Mouse (Mus musculus): ENCODE results near the gene Wdr4. TPM values are rescaled to one million over a fixed set of nuclear protein-coding genes. Genes with fewer than 3 reads are reported as not detected.

The Wdr4 gene
- 14.9 and 15.6 TPM in 2 replicates for polyA plus RNA-seq (2015; fragmentation: Nextera tagmentation; extraction: Ambion mirVana)

- no peaks in the 10 kb centered on the region for H3K27me3 ChIP-seq (ENCODE audit: control insufficient read depth, insufficient read depth, low read length)
- peak within 1 kb of the TSS; percentile 79 for H3K4me3 ChIP-seq (ENCODE audit: low read depth, low read length)
- H3K27ac ChIP-seq (replicated peaks), result peak within 1 kb of the TSS; percentile 88
- peak; percentile 99 for ATAC-seq (ENCODE audit: low FRiP score, low TSS enrichment)
- DNase-seq (ENCODE audit: low spot score), result peak; percentile 99
- H3K36me3 ChIP-seq (ENCODE audit: control insufficient read depth, insufficient read depth, low read length), result peaks cover 5% of the 10 kb centered on the region; the same call in 1 of the 2 replicates
- no peaks in the 10 kb centered on the region for H3K9me3 ChIP-seq (ENCODE audit: control insufficient read depth, low read length)
- no peaks in the 10 kb centered on the region for H3K4me1 ChIP-seq (replicated peaks; ENCODE audit: control insufficient read depth, insufficient read depth)
- H3K4me2 ChIP-seq (replicated peaks; ENCODE audit: low read depth), result peak within 1 kb of the TSS; percentile 70
- H3K9ac ChIP-seq (ENCODE audit: low read length), result peak within 1 kb of the TSS; percentile 78
- under 1% methylated on average over 45 of the region's 45 CpGs for WGBS
- peak; percentile 38; the same call in 1 of the 2 replicates for TF ChIP-seq CTCF (IDR thresholded peaks at IDR 0.05; ENCODE audit: low read depth)
- no peak for TF ChIP-seq EP300 (optimal IDR thresholded peaks at IDR 0.05)
Observed at GRCm38 (mm10) chr17:31519946-31520838, at the start of gene Wdr4, which contains the start of gene Ndufv3. TSS of gene Wdr4 (minus strand) at chr17:31519980. TSS of gene Ndufv3 (plus strand) at chr17:31520115.

- H3K36me3 ChIP-seq (ENCODE audit: control insufficient read depth, insufficient read depth, low read length), result no peaks in the 10 kb centered on the region
- H3K9me3 ChIP-seq (ENCODE audit: control insufficient read depth, low read length), result no peaks in the 10 kb centered on the region
- no peak overlapping the region for H3K27ac ChIP-seq (replicated peaks)
- ATAC-seq (ENCODE audit: low FRiP score, low TSS enrichment) (no peak), DNase-seq (ENCODE audit: low spot score) (no peak)
- H3K4me3 ChIP-seq (ENCODE audit: low read depth, low read length), result peak overlapping the region; percentile 72
- peak overlapping the region; percentile 94; the same call in 1 of the 2 replicates for H3K9ac ChIP-seq (ENCODE audit: low read length)
- 64% methylated on average over 6 of the region's 6 CpGs for WGBS
- H3K4me2 ChIP-seq (replicated peaks; ENCODE audit: low read depth), result peak overlapping the region; percentile 72
- H3K27me3 ChIP-seq (ENCODE audit: control insufficient read depth, insufficient read depth, low read length), result no peaks in the 10 kb centered on the region
- peaks cover 9% of the 10 kb centered on the region for H3K4me1 ChIP-seq (replicated peaks; ENCODE audit: control insufficient read depth, insufficient read depth)
- no peak for TF ChIP-seq CTCF (IDR thresholded peaks at IDR 0.05; ENCODE audit: low read depth)
- no peak for TF ChIP-seq EP300 (optimal IDR thresholded peaks at IDR 0.05)
Observed at GRCm38 (mm10) chr17:31566276-31566675, 46.5 kb upstream of the Wdr4 start.

- Histone ChIP-seq H3K9me3 (ENCODE audit: control insufficient read depth, low read length) (no peaks in the 10 kb centered on the region), H3K27me3 (ENCODE audit: control insufficient read depth, insufficient read depth, low read length) (no peaks in the 10 kb centered on the region), H3K36me3 (ENCODE audit: control insufficient read depth, insufficient read depth, low read length) (no peaks in the 10 kb centered on the region), H3K9ac (ENCODE audit: low read length) (peak overlapping the region; percentile 94), H3K4me1 (replicated peaks; ENCODE audit: control insufficient read depth, insufficient read depth) (peaks cover 9% of the 10 kb centered on the region), H3K27ac (replicated peaks) (peak overlapping the region; percentile 98), H3K4me2 (replicated peaks; ENCODE audit: low read depth) (peak overlapping the region; percentile 72), H3K4me3 (ENCODE audit: low read depth, low read length) (peak overlapping the region; percentile 72)
- under 1% methylated on average over 58 of the region's 88 CpGs for WGBS
- DNase-seq (ENCODE audit: low spot score) (peak; percentile 55), ATAC-seq (ENCODE audit: low FRiP score, low TSS enrichment) (peak; percentile 27)
- no peak for TF ChIP-seq CTCF (IDR thresholded peaks at IDR 0.05; ENCODE audit: low read depth)
- TF ChIP-seq EP300 (optimal IDR thresholded peaks at IDR 0.05), result no peak
Observed at GRCm38 (mm10) chr17:31565141-31566056, 45.6 kb upstream of the Wdr4 start.

- WGBS, result 9% methylated on average over 11 of the region's 44 CpGs
Observed at GRCm38 (mm10) chr17:31564858-31565140, 45.0 kb upstream of the Wdr4 start.

DNA sequence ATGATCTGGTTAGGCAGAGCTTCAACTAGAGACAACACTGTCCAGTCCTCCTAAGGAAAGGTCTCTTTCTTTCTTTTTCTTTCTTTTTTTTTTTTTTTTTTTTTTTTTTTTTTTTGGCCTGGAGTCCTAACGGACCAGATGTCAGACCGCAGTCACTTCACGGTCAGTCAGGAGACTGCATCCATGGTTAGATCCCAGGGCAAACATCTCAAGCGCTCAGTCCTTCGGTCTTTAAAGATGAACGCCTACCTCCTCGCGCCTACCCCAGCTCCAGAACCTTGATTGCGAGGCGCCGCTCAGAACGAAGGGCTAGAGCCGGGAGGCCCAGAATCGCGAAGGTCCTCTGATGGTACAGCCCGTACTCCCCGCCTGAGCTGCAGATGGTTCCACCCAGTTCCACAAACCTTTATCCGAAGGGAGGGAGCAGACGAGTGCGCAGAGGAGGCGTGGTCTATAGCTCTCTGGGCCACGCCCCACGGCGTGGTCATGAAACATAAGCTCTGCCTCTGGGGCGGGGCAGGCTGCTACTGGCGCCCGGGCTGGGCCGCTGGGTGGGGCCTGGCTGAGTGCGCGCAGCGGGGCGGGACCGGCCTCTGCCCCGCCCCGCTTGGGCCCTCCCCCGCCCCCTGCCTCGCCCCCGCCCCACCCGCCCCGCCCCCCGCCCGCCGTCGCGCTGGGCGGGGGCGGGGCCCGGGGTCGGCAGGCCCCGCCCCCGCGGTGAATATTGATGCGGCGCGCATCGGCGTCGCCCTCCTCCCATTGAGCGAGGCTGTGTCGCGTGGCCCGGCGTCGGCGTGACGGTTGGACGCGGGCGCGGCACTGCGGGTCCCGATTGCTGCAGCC, 44.5 kb upstream of the Wdr4 start, which contains the start of gene Pknox1:
Gene Pknox1, plus strand, starts transcription at position 720 of the 843 bp plus-strand sequence.
- under 1% methylated on average over 45 of the region's 72 CpGs for WGBS
- Histone ChIP-seq H3K9me3 (ENCODE audit: control insufficient read depth, low read length) (no peaks in the 10 kb centered on the region), H3K27me3 (ENCODE audit: control insufficient read depth, insufficient read depth, low read length) (no peaks in the 10 kb centered on the region), H3K4me2 (replicated peaks; ENCODE audit: low read depth) (peak within 1 kb of the TSS; percentile 72), H3K27ac (replicated peaks) (peak within 1 kb of the TSS; percentile 98), H3K4me3 (ENCODE audit: low read depth, low read length) (peak within 1 kb of the TSS; percentile 72), H3K36me3 (ENCODE audit: control insufficient read depth, insufficient read depth, low read length) (no peaks in the 10 kb centered on the region), H3K4me1 (replicated peaks; ENCODE audit: control insufficient read depth, insufficient read depth) (peaks cover 9% of the 10 kb centered on the region), H3K9ac (ENCODE audit: low read length) (peak within 1 kb of the TSS; percentile 94)
- DNase-seq (ENCODE audit: low spot score), result peak; percentile 98
- peak; percentile 96 for ATAC-seq (ENCODE audit: low FRiP score, low TSS enrichment)
- TF ChIP-seq EP300 (optimal IDR thresholded peaks at IDR 0.05) (peak; percentile 59), CTCF (IDR thresholded peaks at IDR 0.05; ENCODE audit: low read depth) (0 out of 2 replicates have a peak, but pooled peaks have one; percentile 4)

More at GRCm38 (mm10) chr17:31564858-31565140, 45.0 kb upstream of the Wdr4 start:
- peak overlapping the region; percentile 72 for H3K4me3 ChIP-seq (ENCODE audit: low read depth, low read length)
- ATAC-seq (ENCODE audit: low FRiP score, low TSS enrichment) (no peak), DNase-seq (ENCODE audit: low spot score) (no peak)
- TF ChIP-seq EP300 (optimal IDR thresholded peaks at IDR 0.05), result no peak
- TF ChIP-seq CTCF (IDR thresholded peaks at IDR 0.05; ENCODE audit: low read depth), result no peak
- H3K27ac ChIP-seq (replicated peaks), result peak overlapping the region; percentile 98
- peaks cover 9% of the 10 kb centered on the region for H3K4me1 ChIP-seq (replicated peaks; ENCODE audit: control insufficient read depth, insufficient read depth)
- no peaks in the 10 kb centered on the region for H3K27me3 ChIP-seq (ENCODE audit: control insufficient read depth, insufficient read depth, low read length)
- peak overlapping the region; percentile 94 for H3K9ac ChIP-seq (ENCODE audit: low read length)
- H3K4me2 ChIP-seq (replicated peaks; ENCODE audit: low read depth), result peak overlapping the region; percentile 72
- no peaks in the 10 kb centered on the region for H3K36me3 ChIP-seq (ENCODE audit: control insufficient read depth, insufficient read depth, low read length)
- no peaks in the 10 kb centered on the region for H3K9me3 ChIP-seq (ENCODE audit: control insufficient read depth, low read length)
